Mouse (Mus musculus) hindlimb bud, embryonic 11.5 days (tissue): ENCODE data around the gene Vsig10l.

Source experiments
- DNase-seq: peaks from one replicate; pipeline ENCODE4 v3.0.0-alpha.2; 2012; ENCODE audit warnings: low read depth, low spot score; ENCODE audit errors: extremely low spot score

The Vsig10l gene

DNA sequence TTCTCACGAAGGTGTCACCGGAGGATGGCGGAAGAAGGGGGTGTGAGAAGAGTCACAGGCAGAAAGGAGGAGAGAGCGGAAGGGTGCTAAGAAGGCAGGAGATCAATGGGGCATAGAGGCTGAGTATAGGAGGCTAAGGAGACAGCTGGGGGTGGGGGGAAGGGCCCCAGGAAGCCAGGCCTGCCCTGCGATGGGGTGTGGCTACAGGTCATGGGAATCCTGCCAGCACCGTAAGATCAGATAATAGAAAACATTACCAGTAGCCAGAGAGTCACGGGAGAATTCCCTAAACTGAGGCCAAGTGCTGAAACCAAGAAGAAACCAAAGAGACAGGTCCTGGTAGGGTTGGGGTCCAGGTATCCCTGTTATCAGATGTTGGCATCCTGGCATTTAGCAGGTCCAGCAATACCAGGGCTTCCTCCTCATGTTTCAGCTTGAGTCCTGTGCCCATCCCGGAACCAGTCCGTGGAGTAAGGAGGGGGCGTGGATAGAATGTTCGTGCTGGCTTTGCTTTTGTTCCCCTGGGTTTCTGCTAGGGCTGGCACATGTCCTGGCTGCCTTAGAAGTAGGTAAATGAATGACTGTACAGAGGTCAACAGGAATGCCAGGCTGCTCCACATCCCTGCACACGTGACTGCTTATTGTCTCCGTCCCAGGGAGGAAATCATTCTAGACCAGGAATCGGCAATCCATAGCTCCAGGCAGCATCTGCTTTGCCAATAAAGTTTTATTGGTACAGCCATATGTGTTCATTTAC is 9.2 kb upstream of the Vsig10l start:
- no peak for DNase-seq

DNA sequence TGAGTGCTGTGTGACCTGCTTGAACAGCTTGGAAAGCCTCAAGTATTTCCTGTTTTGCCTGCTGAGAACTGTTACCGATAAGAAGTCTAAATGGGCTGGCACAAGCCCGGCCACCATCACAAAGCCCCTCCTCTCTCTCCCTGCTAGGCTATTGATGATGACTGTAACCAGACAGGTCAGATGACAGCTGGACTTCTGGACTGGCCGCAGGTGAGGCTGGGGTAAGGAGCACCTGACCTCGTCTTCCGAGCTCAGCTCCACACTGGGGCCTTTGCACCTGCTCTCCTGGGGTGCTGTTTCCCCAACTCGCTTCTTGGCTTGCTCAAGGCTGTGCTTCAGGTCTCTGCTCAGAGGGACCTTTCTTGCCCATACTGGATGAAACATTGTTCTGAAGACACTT is 8.6 kb upstream of the Vsig10l start:
- DNase-seq: no peak

DNA sequence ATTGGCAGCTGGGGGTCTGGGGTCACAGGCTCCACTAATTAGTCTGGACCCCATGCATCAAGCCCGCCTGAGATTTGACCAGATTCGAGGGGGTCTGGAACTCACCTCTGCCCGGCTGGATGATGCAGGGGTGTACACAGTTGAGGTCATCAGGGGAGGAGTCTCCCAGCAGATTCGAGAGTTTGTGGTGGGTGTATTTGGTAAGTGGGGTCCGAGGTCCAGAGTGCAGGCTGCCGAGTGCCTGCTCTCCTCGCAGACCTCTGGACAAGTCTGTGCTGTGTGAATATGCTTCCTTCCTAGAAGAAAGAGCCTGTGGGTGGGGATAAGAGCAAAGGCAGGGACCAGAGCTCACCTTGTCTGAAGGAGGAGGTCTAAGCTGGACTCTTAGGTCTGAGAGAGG is 1.0 kb downstream of the Vsig10l start:
- no peak for DNase-seq

DNA sequence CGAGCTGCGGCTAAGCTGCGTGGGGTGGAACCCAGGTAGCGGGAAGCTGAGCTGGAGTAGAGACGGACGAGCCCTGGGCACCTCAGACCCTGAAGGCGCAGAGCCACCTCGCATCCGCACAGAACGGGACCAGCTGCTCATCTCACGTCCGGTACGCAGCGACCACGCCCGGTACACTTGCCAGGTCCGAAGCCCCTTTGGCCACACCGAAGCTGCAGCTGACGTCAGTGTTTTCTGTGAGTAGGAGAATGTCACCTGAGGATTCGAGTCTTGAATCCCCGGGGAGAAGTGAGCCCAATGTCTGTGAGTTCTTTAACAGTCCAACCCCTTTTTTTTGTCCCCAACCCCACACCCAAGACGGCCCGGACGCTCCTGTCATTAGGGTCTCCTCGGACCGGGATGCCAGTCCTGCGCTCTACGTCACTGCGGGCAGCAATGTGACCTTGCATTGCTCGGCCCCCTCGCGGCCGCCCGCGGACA is 2.0 kb downstream of the Vsig10l start:
- no peak for DNase-seq

DNA sequence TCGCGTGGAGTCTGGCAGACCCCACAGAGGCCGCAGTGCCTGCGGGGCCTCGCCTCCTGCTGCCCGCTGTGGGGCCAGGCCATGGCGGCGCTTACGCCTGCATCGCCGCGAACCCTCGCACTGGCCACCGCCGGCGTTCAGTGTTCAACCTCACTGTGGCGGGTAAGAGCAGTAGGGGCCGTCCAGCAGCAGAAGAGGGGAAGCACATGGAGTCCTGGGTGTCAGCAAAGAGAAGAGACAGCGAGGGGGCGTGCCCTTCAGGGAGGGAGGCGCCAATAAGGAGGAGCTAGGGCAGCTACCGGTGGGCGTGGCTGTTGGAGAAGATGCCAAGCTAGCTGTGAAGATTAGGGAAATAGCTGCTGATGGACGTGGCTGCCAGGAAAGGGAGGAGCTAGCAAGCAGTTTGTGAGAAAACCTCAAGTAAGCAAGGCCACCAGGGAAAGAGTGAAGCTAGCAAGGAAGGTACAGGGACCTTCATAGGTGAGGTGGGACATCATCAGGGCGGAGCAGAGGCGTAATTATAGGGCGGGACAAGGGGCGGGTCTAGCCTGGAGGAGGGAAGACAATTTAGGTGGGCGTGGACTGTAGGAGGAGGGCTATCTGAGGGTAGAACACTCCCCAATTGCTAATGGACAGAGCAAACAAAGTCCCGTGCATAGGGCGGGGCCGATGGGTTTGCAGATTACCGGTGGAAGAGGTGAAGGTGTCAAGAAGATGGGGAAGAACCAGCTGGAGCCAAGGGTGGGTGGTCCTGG is 2.6 kb downstream of the Vsig10l start:
- peak; percentile 26 for DNase-seq

DNA sequence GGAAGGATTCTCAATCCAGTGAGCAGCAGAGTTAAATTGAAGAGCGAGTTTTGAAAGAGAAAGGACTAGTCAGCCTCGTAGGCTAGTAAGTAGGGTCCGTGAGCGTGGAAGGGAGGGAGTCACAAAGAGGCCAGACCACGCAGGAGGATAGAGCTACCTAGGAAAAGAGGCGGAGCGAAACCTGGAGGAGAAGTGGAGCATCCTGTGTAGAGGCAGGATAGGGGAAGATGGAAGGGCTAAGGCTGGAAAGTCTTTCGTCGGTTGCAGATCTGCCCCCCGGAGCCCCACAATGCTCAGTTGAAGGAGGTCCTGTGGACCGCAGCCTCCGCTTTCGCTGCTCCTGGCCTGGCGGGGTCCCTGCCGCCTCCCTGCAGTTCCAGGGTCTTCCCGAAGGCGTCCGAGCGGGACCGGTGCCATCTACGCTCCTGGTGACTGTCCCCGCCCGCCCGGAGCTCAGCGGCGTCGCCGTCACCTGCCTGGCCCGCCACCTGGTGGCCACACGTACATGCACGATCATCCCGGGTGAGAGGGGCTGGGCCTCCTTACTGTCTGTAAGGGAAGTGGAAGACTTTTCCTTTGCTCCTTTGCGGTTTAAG is 3.2 kb downstream of the Vsig10l start:
- DNase-seq: no peak

DNA sequence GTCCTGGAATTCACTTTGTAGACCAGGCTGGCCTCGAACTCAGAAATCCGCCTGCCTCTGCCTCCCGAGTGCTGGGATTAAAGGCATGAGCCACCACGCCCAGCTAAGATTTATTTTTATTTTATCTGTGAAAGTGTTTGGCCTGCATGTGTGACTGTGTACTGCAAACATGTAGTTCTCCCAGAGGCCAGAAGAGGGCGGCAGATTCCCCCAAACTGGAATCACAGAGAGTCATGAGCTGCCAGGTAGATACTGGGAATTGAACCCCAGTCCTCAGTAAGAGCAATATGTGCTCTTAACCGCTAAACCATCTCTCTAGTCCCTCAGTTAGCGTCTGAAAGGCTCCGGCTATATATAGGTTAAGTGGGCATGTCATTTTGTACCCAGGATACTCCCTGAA is 7.4 kb downstream of the Vsig10l start:
- DNase-seq: no peak

DNA sequence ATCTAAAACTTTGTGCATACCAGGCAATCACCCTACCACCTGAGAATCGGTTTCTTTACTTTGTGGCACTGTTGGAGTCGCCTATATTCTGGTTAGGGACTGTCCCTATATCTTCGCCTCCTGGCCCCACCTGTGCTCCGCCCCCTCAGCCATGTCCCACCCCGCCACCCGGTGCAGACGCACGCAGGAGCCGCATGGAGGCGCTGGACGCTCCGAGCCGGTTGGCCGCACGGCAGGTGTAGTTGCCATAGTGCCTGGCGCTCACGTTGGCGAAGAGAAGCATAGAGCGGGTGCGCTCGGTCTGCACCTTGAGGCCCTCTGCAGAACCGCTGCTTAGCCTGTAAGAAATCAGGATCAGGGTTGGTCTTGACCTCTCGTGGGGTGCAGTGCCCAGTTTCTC is 12.8 kb downstream of the Vsig10l start:
- DNase-seq: no peak

DNA sequence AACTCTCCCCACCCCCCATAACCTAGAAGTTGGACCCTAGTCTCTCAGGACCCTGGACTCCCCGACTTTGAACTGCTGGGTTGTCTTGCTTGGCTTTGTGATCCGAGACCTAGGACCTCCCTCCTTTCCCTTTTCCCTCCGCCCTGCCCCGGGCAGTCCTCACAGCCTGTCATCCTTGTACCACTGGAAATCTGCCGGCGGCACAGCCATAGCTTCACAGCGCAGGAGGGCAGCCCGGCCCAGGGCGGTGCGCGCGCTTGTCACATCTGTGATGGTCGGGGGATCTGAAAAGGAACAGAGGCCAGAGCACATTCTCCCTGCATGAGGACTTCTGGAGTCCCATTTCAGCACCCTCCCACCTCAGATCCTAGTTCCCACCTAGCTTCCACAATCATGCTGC is 13.4 kb downstream of the Vsig10l start:
- no peak for DNase-seq

DNA sequence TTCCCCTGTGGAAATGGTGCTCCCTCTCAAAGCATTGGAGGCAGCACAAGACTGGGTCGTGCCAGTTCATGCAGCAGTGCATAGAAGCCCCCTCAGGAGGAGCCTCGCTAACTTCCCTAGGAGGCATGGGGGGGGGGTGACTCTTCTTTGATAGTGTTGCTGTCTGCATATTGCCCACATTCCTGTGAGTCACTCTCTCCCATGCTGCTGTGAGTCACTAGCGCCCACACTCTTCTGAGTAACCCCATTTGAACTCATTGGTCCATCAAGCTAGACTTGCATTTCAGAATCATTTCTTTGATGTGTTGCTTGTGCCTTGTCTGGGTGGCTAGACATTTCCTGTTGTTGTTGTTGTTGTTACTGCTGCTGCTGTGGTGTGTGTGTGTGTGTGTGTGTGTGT is 18.2 kb downstream of the Vsig10l start:
- no peak for DNase-seq

DNA sequence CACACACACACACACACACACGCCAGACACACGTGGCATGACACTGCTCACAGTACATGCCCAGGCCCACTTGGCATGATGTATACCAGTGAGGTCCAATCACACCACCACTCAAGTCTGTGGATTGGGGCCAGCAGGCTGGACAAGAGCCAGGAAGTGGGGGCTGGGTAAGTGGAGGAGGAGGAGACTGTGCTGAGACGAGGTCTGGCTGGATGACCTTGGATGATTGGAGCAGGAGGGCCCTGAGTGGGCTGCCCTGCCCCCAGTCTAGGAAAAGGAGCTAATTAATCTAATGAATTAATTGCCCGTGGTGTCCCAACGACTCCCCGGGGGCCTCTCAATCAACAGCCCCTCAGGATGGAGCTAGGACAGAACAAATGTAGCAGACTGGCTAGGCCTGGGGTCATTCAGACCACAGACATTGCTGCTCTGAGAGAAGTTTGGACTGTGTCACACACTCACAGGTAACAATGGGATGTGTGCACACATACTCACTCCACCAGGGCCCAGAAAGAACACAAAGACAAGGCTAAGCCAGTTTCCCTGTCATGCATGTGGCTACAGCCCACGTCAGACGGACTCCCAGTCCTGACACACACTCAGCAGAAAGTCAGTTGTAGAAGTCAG is 19.3 kb downstream of the Vsig10l start:
- no peak for DNase-seq

DNA sequence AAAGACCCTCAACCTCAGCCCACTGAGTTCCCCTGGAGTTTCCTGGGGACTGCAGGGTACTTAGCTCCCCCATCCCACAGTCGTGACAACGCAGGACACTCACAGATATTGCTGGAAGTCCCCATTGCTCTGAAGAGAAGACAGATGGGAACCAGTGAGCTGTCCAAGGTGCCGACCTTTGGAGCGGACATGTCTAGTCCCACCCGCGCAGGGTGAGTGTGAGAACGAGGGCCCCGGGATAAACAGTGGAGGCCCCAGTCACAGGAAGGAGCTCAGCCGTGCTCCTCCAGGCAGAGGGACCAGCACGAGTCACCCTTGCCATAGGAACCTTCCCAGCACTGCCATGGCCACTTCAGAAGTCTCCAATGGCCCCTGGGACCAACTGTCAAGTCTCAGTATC is 20.3 kb downstream of the Vsig10l start:
- no peak for DNase-seq

DNA sequence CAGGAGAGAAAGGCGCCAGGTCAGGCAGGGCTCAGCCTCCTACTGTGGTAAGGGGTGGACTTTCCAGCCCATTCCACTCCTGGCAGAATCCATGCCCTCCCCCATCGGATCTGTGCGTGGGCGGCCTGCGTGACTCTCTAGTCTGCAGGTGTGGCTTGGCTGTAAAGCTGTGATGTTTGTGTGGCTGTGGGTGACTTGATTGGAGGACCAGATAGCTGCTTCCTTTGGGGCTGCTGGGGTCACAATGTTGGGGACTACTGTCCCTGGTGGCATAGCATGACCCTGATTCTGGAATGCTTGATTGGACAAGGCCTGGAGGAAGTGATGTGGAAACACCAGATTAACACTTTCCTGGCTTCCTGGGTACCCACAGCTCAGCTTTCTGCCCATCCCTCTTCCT is 25.7 kb downstream of the Vsig10l start:
- DNase-seq: no peak

DNA sequence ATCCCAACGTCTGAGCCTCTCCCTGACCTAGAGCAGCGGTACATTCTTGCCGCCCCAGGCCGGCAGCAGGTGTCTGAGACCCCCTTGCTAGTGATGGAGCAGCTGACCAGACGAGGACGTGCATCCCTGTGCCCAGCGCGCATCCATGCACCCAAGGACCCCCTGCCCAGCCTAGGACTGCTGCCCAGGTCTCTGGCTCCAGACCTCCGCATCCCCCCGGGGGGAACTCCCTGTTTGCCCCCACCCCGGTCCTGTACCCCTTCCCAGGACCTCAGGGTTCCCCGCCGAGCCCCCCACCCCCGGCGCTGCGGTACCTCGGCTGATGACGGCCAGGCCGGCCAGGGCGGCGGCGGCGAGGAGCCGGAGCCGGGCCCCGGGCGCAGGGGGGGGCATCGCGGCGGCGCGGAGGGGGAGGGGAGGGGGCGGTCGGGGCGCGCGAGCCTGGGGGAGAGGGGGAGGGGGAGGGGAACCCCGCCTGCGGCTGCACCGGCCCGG is 26.7 kb downstream of the Vsig10l start, which contains the start of gene Iglon5:
Gene Iglon5 (minus strand): TSS at position 445 of the 495 bp plus-strand sequence.
- DNase-seq: no peak

DNA sequence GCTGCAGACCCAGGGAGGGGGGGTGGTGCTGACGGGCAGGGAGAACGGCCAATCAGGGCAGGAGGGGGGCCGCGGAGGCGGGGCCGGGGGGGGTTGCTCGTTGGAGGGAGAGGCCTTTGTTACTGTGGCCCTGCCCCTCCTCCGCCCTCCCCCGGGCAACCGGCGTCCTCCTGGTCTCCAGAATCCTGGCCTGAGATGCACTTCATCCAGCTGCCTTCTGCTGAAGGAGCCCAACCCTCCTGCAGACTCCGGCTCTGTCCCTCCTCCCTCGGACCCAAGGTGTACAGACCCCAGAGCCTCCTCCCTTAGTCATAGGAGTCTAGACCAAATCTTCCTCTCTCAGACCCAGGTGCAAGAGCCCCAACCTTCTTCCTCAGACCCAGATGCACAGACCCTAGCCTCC is 27.2 kb downstream of the Vsig10l start:
- DNase-seq: no peak

DNA sequence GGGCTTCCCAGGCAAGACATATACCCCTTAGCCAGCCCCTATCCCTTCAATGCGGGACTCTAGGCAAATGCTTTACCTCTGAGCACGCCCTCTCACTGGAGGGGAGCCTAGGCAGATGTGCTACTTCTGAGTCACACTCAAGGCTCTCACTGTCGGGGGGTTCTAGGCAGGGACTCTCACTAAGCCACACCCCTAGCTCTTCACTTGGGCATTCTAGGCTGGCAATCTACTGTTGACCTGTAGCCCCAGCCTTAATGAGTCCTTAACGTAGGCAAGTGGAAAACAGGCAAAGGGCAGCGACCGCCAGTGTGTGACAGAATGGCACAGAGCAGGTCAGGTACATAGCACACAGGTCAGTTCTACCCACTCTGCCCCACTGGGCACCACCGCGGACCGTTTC is 27.9 kb downstream of the Vsig10l start:
- DNase-seq: no peak

DNA sequence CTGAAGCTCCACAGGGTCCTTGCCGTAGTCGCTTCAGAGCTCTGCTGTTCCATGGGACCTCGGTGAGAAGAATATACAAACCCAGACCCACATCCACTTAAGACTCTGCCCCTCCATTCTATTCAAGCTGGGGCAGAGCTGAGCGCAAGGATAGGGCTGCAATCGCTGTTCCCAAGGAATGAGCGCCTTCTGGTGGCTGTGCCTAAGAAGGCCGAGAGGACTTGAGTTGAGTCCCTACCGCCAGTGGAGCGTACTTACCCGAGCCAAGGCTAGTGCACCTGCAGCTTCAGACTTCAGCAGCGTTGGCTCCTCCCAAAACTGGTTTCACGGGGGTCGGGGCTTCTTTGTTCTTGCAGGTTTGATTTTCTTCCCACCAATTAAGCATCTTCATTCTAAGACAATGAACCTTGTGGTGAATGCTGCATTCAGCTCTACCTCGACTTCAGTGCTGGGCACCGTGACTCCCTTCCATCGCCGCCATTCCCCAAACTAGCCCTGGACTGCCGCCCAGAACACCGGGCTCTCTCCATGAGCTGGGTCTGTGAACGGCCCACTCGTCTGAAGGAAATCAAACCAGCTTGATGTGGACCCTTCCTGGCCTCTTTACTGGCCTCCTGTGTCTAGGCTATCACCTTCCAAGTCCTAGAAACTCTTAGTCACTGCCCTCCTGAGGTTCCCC is 32.5 kb downstream of the Vsig10l start:
- DNase-seq: no peak

DNA sequence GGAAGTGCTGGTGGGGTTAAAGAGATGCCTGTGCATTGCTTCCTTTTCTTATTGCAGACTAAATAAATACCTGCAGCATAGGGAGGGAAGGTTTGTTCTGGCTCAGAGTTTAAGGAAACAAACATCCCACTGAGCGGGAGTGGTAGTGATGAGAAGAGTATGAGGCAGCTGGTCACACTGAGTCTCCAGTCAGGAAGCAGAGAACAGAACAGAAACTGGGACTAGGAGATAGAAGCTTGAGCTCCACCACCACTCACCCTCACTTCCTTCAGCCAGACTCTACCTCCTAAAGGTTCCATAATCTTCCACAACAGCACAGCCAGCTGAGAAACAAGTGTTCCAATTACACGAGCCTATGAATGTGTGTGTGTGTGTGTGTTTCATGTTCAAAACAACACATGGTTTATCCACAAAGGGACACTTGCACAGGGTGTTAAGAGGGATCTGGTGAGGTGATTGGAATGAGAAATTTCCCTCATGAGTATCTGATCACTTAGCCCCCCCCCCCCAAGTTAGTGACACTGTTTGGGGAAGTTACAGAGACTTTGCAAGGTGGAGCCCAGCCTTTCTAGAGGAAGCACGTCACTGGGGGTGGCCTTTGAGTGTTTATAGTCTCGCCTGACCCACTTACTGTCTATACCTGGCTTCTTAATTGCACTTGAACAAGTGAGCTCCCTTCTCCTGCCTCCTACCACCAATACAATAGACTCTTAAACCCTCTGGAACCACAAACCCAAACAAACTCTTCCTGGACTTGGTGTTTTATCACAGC is 48.9 kb downstream of the Vsig10l start:
- DNase-seq: no peak

DNA sequence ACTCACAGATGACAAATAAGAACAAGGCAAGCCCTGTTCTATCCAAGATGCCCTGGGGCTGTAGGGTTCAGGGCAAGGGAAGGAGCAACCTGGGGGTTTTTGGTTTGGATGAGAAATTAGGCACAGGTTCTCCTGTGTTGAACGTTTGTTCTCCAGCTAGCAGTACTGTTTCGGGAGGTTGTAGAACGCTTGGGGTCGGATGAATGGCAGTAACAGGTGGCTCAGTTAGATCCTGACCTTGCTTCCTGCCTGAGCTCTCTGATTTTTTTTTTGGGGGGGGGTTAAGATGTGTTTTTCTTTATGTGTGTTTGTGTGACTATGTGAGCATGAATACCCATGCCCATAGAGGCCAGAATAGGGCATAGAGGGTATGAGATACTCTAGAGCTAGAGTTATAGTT is 49.6 kb downstream of the Vsig10l start:
- DNase-seq: no peak

DNA sequence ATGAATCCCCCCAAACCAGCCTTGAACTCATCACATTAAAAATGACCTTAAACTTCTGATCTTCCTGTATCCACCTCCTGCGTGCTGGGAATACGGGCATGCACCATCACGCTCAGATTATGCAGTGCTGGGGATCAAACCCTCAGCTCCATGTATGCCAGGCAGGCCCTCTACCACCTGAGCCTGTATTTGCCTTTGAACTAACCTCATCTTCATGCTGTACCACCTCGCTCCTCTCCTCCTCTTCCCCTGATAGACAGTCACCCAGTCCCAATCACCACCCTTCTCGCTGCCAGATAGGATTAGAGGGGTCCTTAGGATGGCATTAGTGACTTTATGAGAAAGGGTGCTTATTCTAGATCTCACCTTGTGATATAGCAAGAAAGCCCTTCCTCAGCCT is 52.1 kb downstream of the Vsig10l start:
- DNase-seq: no peak
